Mouse (Mus musculus) heart, adult 11 months (tissue): ENCODE data around the gene Tbx18.

Experiments
- DNase-seq: peaks from one replicate; pipeline ENCODE4 v3.0.0; 2022

The Tbx18 gene

DNA sequence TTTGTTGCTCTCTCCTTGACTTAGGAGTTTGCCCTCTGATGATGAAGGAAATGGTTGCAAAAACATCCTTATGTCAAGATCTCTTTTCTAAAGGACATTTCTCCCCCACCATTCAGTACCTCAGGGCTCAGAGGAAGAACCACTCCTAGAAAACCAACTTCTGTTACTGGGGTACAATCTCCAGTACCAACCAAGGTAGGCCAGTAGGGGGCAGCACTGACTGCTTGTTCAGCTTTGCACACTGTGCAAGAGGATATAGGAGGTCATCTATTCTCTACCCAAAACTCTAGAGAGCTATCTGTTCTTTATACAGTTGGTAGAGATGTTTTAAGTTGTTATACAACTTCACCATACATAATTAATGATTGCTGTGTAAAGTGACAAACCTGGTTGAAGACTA, 22.9 kb downstream of the Tbx18 start:
- DNase-seq, result peak; percentile 91

- no peak for DNase-seq
Measured at GRCm38 (mm10) chr9:87702267-87702666, 28.8 kb downstream of the Tbx18 start.

GRCm38 (mm10) chr9:87686981-87687380, 44.1 kb downstream of the Tbx18 start:
- peak; percentile 16 for DNase-seq

- DNase-seq, result peak; percentile 64
Measured at GRCm38 (mm10) chr9:87682247-87682646, 48.8 kb downstream of the Tbx18 start.
